Comparison of ENCODE assay signal across 20 mouse cellular contexts in the genomic region with DNA sequence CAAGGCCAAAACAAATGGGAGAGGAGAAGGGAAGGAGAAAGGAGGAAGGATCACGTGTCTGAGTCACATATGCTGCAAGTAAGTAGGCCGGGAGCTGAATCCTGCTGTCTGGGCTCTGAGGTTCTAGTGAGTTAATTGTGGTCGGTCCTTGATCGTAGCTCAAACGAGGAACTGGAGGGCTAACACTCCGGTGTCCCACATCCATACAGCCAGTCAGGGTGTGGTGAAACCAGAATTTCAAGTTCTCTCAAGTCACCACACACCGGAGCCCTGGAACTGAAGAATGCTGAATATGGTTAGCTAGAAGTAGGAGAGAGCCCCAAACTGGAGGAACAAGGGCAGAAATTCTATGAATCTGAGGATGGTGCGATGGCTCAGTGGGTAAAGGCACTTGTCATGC. TPM values are rescaled to one million over a fixed set of nuclear protein-coding genes. Genes with fewer than 3 reads are reported as not detected.
A peak's percentile ranks its signal among the peaks of the same experiment; 100 is the strongest.
DNase-seq lines count a peak whose midpoint lies in the region; ATAC-seq and TF ChIP-seq lines count a peak whose summit lies in the region.
"Had no signal": no experiment of that assay in that cellular context is flagged by ENCODE, and none has a peak within 500 bp of the region (broad histone marks: within the 10 kb centered on the region; RNA-seq: fewer than 3 reads in every experiment).

No protein-coding gene starts in this region.

- H3K27ac ChIP-seq in kidney, embryonic 15.5 days, result no peak overlapping the region; the same call in 1 of the 2 replicates
- H3K27ac ChIP-seq in lung, embryonic 14.5 days (ENCODE audit: low read depth), result no peak overlapping the region; the same call in 1 of the 2 replicates
- H3K27ac ChIP-seq in hindbrain, embryonic 16.5 days (ENCODE audit: low read depth, low read length), result no peak overlapping the region
- H3K27ac ChIP-seq: heart, embryonic 15.5 days; hindbrain, embryonic 10.5 days; midbrain, embryonic 12.5 days; neural tube, embryonic 15.5 days had no signal

- no peaks in the 10 kb centered on the region for H3K36me3 ChIP-seq in kidney, embryonic 15.5 days
- H3K36me3 ChIP-seq in lung, embryonic 14.5 days (ENCODE audit: insufficient read depth), result no peaks in the 10 kb centered on the region
- H3K36me3 ChIP-seq in hindbrain, embryonic 16.5 days (ENCODE audit: control insufficient read depth, insufficient read depth, low read length), result no peaks in the 10 kb centered on the region
- H3K36me3 ChIP-seq: heart, embryonic 15.5 days; hindbrain, embryonic 10.5 days; midbrain, embryonic 12.5 days; neural tube, embryonic 15.5 days had no signal

- peaks cover 15% of the 10 kb centered on the region; the same call in 1 of the 2 replicates for H3K27me3 ChIP-seq in kidney, embryonic 15.5 days
- H3K27me3 ChIP-seq in lung, embryonic 14.5 days (ENCODE audit: insufficient read depth, low read length), result no peaks in the 10 kb centered on the region
- H3K27me3 ChIP-seq in hindbrain, embryonic 16.5 days (replicated peaks; ENCODE audit: control insufficient read depth, insufficient read depth, low read length), result no peaks in the 10 kb centered on the region; the same call in 1 of the 2 replicates

- ATAC-seq in kidney, embryonic 15.5 days (replicated peaks; ENCODE audit: low FRiP score), result 0 out of 2 replicates have a peak, but pooled peaks have one; percentile 36
- peak; percentile 61 for ATAC-seq in granulocyte monocyte progenitor cell, adult 5-6 weeks (replicated peaks; ENCODE audit: poor library complexity, severe bottlenecking)
- ATAC-seq in lung, embryonic 14.5 days (ENCODE audit: insufficient read depth), result peak; percentile 87
- peak; percentile 61 for ATAC-seq in megakaryocyte progenitor cell, adult 5-6 weeks (replicated peaks; ENCODE audit: poor library complexity)
- no peak for ATAC-seq in hindbrain, embryonic 16.5 days
- ATAC-seq: forebrain, embryonic 14.5 days; liver, postnatal 0 days had no signal

- H3K4me3 ChIP-seq in kidney, embryonic 15.5 days (replicated peaks), result no peak overlapping the region
- H3K4me3 ChIP-seq in lung, embryonic 14.5 days (ENCODE audit: low read depth, low read length), result no peak overlapping the region
- H3K4me3 ChIP-seq in hindbrain, embryonic 16.5 days (ENCODE audit: low read length), result no peak overlapping the region
- H3K4me3 ChIP-seq: heart, embryonic 15.5 days; hindbrain, embryonic 10.5 days; midbrain, embryonic 12.5 days; neural tube, embryonic 15.5 days had no signal

- no peak for DNase-seq in kidney, adult 8-10 months
- peak; percentile 74 for DNase-seq in lung, embryonic 14.5 days
- DNase-seq in heart, adult 9 months (ENCODE audit: low spot score in 2 of 2), result no peak
- DNase-seq in spleen, adult 18-20 months, result no peak
- DNase-seq: adrenal gland, postnatal 36 days; B cell, adult 2 months; cerebellum, adult 9-10 months; heart, adult 18-20 months; liver; liver, postnatal 0 days; right cerebral cortex, postnatal 25 days had no signal

- peaks cover 11% of the 10 kb centered on the region; the same call in 1 of the 2 replicates for H3K4me1 ChIP-seq in kidney, embryonic 15.5 days
- no peaks in the 10 kb centered on the region for H3K4me1 ChIP-seq in lung, embryonic 14.5 days (ENCODE audit: insufficient read depth)
- H3K4me1 ChIP-seq in hindbrain, embryonic 16.5 days (ENCODE audit: control insufficient read depth, insufficient read depth, low read depth, low read length), result no peaks in the 10 kb centered on the region
- H3K4me1 ChIP-seq: heart, embryonic 15.5 days; midbrain, embryonic 12.5 days; neural tube, embryonic 15.5 days had no signal

- TF ChIP-seq CTCF in lung, embryonic 14.5 days (IDR thresholded peaks at IDR 0.05; ENCODE audit: low read depth), result no peak

- H3K9ac ChIP-seq in kidney, embryonic 15.5 days, result no peak overlapping the region
- no peak overlapping the region for H3K9ac ChIP-seq in lung, embryonic 14.5 days
- no peak overlapping the region for H3K9ac ChIP-seq in hindbrain, embryonic 16.5 days (ENCODE audit: low read depth, low read length)
- H3K9ac ChIP-seq: heart, embryonic 15.5 days; liver, postnatal 0 days; midbrain, embryonic 12.5 days; neural tube, embryonic 15.5 days had no signal

- H3K9me3 ChIP-seq in kidney, embryonic 15.5 days (replicated peaks), result no peaks in the 10 kb centered on the region
- H3K9me3 ChIP-seq in lung, embryonic 14.5 days (ENCODE audit: low read depth, low read length), result no peaks in the 10 kb centered on the region
- no peaks in the 10 kb centered on the region for H3K9me3 ChIP-seq in hindbrain, embryonic 16.5 days (ENCODE audit: control insufficient read depth, low read length)
- H3K9me3 ChIP-seq: heart, embryonic 15.5 days; hindbrain, embryonic 10.5 days; midbrain, embryonic 12.5 days; neural tube, embryonic 15.5 days had no signal

- H3K4me2 ChIP-seq in kidney, embryonic 15.5 days, result no peak overlapping the region
- no peak overlapping the region for H3K4me2 ChIP-seq in lung, embryonic 14.5 days
- H3K4me2 ChIP-seq in hindbrain, embryonic 16.5 days (ENCODE audit: low read length), result no peak overlapping the region
- H3K4me2 ChIP-seq: heart, embryonic 15.5 days; midbrain, embryonic 12.5 days; neural tube, embryonic 15.5 days had no signal

- WGBS in kidney, embryonic 15.5 days, result 74% methylated on average over 8 of the region's 8 CpGs
- 54% methylated on average over 8 of the region's 8 CpGs for WGBS in lung, embryonic 14.5 days
- WGBS in hindbrain, embryonic 16.5 days, result 89% methylated on average over 8 of the region's 8 CpGs

RNA-seq across cellular contexts. Expression of a gene that starts 10.3 kb away (rescaled TPM):
- polyA plus RNA-seq in kidney, embryonic 15.5 days (2015; fragmentation: Nextera tagmentation; extraction: Ambion mirVana), result 20.3 and 21.3 TPM in 2 replicates
- total RNA-seq in granulocyte monocyte progenitor cell, adult 5-6 weeks (2014; fragmentation: Nextera tagmentation), result 19.6 and 27.4 TPM in 2 replicates
- total RNA-seq in granulocyte monocyte progenitor cell, adult 5-6 weeks (2017), result 18.9 and 22.1 TPM in 2 replicates
- 13.7 and 15.5 TPM in 2 replicates for polyA plus RNA-seq in lung, embryonic 14.5 days (2014; fragmentation: Nextera tagmentation; extraction: Ambion mirVana)
- 29.9 and 34.5 TPM in 2 replicates for total RNA-seq in megakaryocyte progenitor cell, adult 5-6 weeks (2015)
- 15.4 and 37.0 TPM in 2 replicates for total RNA-seq in megakaryocyte progenitor cell, adult 5-6 weeks (2017)
- polyA plus RNA-seq in hindbrain, embryonic 16.5 days (2015; fragmentation: Nextera tagmentation; extraction: Ambion mirVana), result 14.2 and 17.3 TPM in 2 replicates
